Mouse (Mus musculus): ENCODE data around the gene Dcpp1. TPM values are rescaled to one million over a fixed set of nuclear protein-coding genes. Genes with fewer than 3 reads are reported as not detected.
A peak's percentile ranks its signal among the peaks of the same experiment; 100 is the strongest.
"Not testable (repeated sequence)": the region's sequence is repeated elsewhere in the genome, so short reads cannot be mapped to it uniquely, and the experiment has no call there.

Dcpp1 gene
- not detected in 2 replicates for polyA plus RNA-seq (2011; ENCODE audit: insufficient read depth, insufficient read length, low read depth, missing spikeins)

GRCm38 (mm10) chr17:23880576-23880975, at the start of gene Dcpp1, which contains the start of gene Dcpp2:
Dcpp1 (plus strand) TSS chr17:23880876.
Dcpp2 (plus strand) TSS chr17:23880880.
- H3K4me1 ChIP-seq (ENCODE audit: control insufficient read depth, insufficient read depth, low read length); H3K4me3 ChIP-seq (ENCODE audit: low read depth, low read length); H3K9ac ChIP-seq (ENCODE audit: low read depth, poor library complexity, severe bottlenecking); H3K36me3 ChIP-seq (ENCODE audit: control insufficient read depth, insufficient read depth, low read length, poor library complexity, severe bottlenecking); H3K27me3 ChIP-seq (ENCODE audit: control insufficient read depth, insufficient read depth, low read length, poor library complexity, severe bottlenecking); H3K27ac ChIP-seq (ENCODE audit: insufficient read depth, low read length); H3K9me3 ChIP-seq (replicated peaks; ENCODE audit: control insufficient read depth, insufficient read depth, low read length, poor library complexity, severe bottlenecking): not testable (repeated sequence)

GRCm38 (mm10) chr17:23831201-23831600, 49.5 kb upstream of the Dcpp1 start:
- Histone ChIP-seq H3K36me3 (ENCODE audit: control insufficient read depth, insufficient read depth, low read length, poor library complexity, severe bottlenecking) (peaks cover 13% of the 10 kb centered on the region), H3K27ac (ENCODE audit: insufficient read depth, low read length) (no peak overlapping the region)
- TF ChIP-seq CTCF (IDR thresholded peaks at IDR 0.05; ENCODE audit: low read depth, low read length), result no peak
- TF ChIP-seq EP300 (IDR thresholded peaks at IDR 0.05; ENCODE audit: insufficient read depth, low read depth, low read length), result no peak
- TF ChIP-seq POLR2A (IDR thresholded peaks at IDR 0.05; ENCODE audit: insufficient read depth, low read length), result no peak

GRCm38 (mm10) chr17:23836006-23836575, 44.6 kb upstream of the Dcpp1 start, which contains the start of gene Prss33:
Prss33 (minus strand) TSS chr17:23836056.
- Histone ChIP-seq H3K27me3 (ENCODE audit: control insufficient read depth, insufficient read depth, low read length, poor library complexity, severe bottlenecking) (no peaks in the 10 kb centered on the region), H3K9me3 (replicated peaks; ENCODE audit: control insufficient read depth, insufficient read depth, low read length, poor library complexity, severe bottlenecking) (no peaks in the 10 kb centered on the region), H3K4me1 (ENCODE audit: control insufficient read depth, insufficient read depth, low read length) (no peaks in the 10 kb centered on the region), H3K36me3 (ENCODE audit: control insufficient read depth, insufficient read depth, low read length, poor library complexity, severe bottlenecking) (no peaks in the 10 kb centered on the region), H3K4me3 (ENCODE audit: low read depth, low read length) (peak within 1 kb of the TSS; percentile 17; the same call in 1 of the 2 replicates), H3K9ac (ENCODE audit: low read depth, poor library complexity, severe bottlenecking) (no peak within 1 kb of the TSS), H3K27ac (ENCODE audit: insufficient read depth, low read length) (no peak within 1 kb of the TSS)
- TF ChIP-seq EP300 (IDR thresholded peaks at IDR 0.05; ENCODE audit: insufficient read depth, low read depth, low read length), result no peak
- no peak for TF ChIP-seq POLR2A (IDR thresholded peaks at IDR 0.05; ENCODE audit: insufficient read depth, low read length)
- no peak for TF ChIP-seq CTCF (IDR thresholded peaks at IDR 0.05; ENCODE audit: low read depth, low read length)

More at GRCm38 (mm10) chr17:23831201-23831600, 49.5 kb upstream of the Dcpp1 start:
- H3K9ac ChIP-seq (ENCODE audit: low read depth, poor library complexity, severe bottlenecking), result no peak overlapping the region
- no peaks in the 10 kb centered on the region for H3K27me3 ChIP-seq (ENCODE audit: control insufficient read depth, insufficient read depth, low read length, poor library complexity, severe bottlenecking)
- H3K4me1 ChIP-seq (ENCODE audit: control insufficient read depth, insufficient read depth, low read length), result no peaks in the 10 kb centered on the region
- no peak overlapping the region for H3K4me3 ChIP-seq (ENCODE audit: low read depth, low read length)
- H3K9me3 ChIP-seq (replicated peaks; ENCODE audit: control insufficient read depth, insufficient read depth, low read length, poor library complexity, severe bottlenecking), result no peaks in the 10 kb centered on the region

- Histone ChIP-seq H3K9ac (ENCODE audit: low read depth, poor library complexity, severe bottlenecking) (no peak overlapping the region), H3K9me3 (replicated peaks; ENCODE audit: control insufficient read depth, insufficient read depth, low read length, poor library complexity, severe bottlenecking) (no peaks in the 10 kb centered on the region), H3K27ac (ENCODE audit: insufficient read depth, low read length) (no peak overlapping the region), H3K4me1 (ENCODE audit: control insufficient read depth, insufficient read depth, low read length) (no peaks in the 10 kb centered on the region), H3K4me3 (ENCODE audit: low read depth, low read length) (no peak overlapping the region), H3K27me3 (ENCODE audit: control insufficient read depth, insufficient read depth, low read length, poor library complexity, severe bottlenecking) (no peaks in the 10 kb centered on the region), H3K36me3 (ENCODE audit: control insufficient read depth, insufficient read depth, low read length, poor library complexity, severe bottlenecking) (no peaks in the 10 kb centered on the region)
- TF ChIP-seq EP300 (IDR thresholded peaks at IDR 0.05; ENCODE audit: insufficient read depth, low read depth, low read length) (no peak), POLR2A (IDR thresholded peaks at IDR 0.05; ENCODE audit: insufficient read depth, low read length) (no peak), CTCF (IDR thresholded peaks at IDR 0.05; ENCODE audit: low read depth, low read length) (peak; percentile 37)
Measured at GRCm38 (mm10) chr17:23841145-23841544, 39.5 kb upstream of the Dcpp1 start.

GRCm38 (mm10) chr17:23843141-23843811, 37.4 kb upstream of the Dcpp1 start:
- Histone ChIP-seq H3K4me3 (ENCODE audit: low read depth, low read length) (peak overlapping the region; percentile 72), H3K36me3 (ENCODE audit: control insufficient read depth, insufficient read depth, low read length, poor library complexity, severe bottlenecking) (no peaks in the 10 kb centered on the region), H3K4me1 (ENCODE audit: control insufficient read depth, insufficient read depth, low read length) (no peaks in the 10 kb centered on the region), H3K9me3 (replicated peaks; ENCODE audit: control insufficient read depth, insufficient read depth, low read length, poor library complexity, severe bottlenecking) (no peaks in the 10 kb centered on the region), H3K27me3 (ENCODE audit: control insufficient read depth, insufficient read depth, low read length, poor library complexity, severe bottlenecking) (no peaks in the 10 kb centered on the region), H3K27ac (ENCODE audit: insufficient read depth, low read length) (no peak overlapping the region), H3K9ac (ENCODE audit: low read depth, poor library complexity, severe bottlenecking) (peak overlapping the region; percentile 69)
- no peak for TF ChIP-seq EP300 (IDR thresholded peaks at IDR 0.05; ENCODE audit: insufficient read depth, low read depth, low read length)
- peak; percentile 44 for TF ChIP-seq CTCF (IDR thresholded peaks at IDR 0.05; ENCODE audit: low read depth, low read length)
- no peak for TF ChIP-seq POLR2A (IDR thresholded peaks at IDR 0.05; ENCODE audit: insufficient read depth, low read length)

GRCm38 (mm10) chr17:23843812-23844273, 36.8 kb upstream of the Dcpp1 start, which contains the start of the genes Prss32 and Prss41:
Prss32 (plus strand) TSS chr17:23843855.
Prss41 (minus strand) TSS chr17:23844172.
- no peaks in the 10 kb centered on the region for H3K4me1 ChIP-seq (ENCODE audit: control insufficient read depth, insufficient read depth, low read length)
- no peak within 1 kb of the TSS for H3K27ac ChIP-seq (ENCODE audit: insufficient read depth, low read length)
- H3K9ac ChIP-seq (ENCODE audit: low read depth, poor library complexity, severe bottlenecking), result peak within 1 kb of the TSS; percentile 69

More at GRCm38 (mm10) chr17:23843812-23844273, 36.8 kb upstream of the Dcpp1 start, which contains the start of the genes Prss32 and Prss41:
- no peaks in the 10 kb centered on the region for H3K36me3 ChIP-seq (ENCODE audit: control insufficient read depth, insufficient read depth, low read length, poor library complexity, severe bottlenecking)
- no peak for TF ChIP-seq EP300 (IDR thresholded peaks at IDR 0.05; ENCODE audit: insufficient read depth, low read depth, low read length)
- peak; percentile 88 for TF ChIP-seq CTCF (IDR thresholded peaks at IDR 0.05; ENCODE audit: low read depth, low read length)
- TF ChIP-seq POLR2A (IDR thresholded peaks at IDR 0.05; ENCODE audit: insufficient read depth, low read length), result no peak
- no peaks in the 10 kb centered on the region for H3K27me3 ChIP-seq (ENCODE audit: control insufficient read depth, insufficient read depth, low read length, poor library complexity, severe bottlenecking)
- H3K4me3 ChIP-seq (ENCODE audit: low read depth, low read length), result peak within 1 kb of the TSS; percentile 72
- no peaks in the 10 kb centered on the region for H3K9me3 ChIP-seq (replicated peaks; ENCODE audit: control insufficient read depth, insufficient read depth, low read length, poor library complexity, severe bottlenecking)

Data from ES-Bruce4 (cell line).